Mouse (Mus musculus): ENCODE measurements at regions not wholly inside any gene's neighbourhood (a gene's known extent, or its start where the extent isn't known, plus 50 kb on each side); places are given as distances from the start of the nearest gene placed in this dataset.

DNA sequence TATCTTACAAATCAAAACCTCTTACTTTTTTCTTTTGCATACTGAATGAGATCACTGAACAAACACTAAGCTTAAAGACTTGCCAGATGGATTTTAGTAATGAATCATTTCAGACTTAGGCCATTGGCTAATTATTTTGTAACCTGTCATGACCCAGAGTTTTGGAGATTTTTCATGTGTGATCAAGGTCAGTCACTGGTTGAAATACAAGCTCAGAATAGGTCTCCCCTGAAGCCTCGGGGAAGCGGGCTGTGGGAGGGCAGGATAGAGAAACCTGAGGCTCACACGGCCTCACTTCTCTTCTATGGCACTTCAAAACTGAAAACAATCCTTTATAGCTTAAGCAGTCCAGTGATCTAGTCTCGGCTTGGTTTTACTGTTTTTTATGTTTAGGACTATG, 197.6 kb upstream of the Ednra start:
- no peak for TF ChIP-seq POLR2A (IDR thresholded peaks at IDR 0.05; ENCODE audit: insufficient read depth, low read depth, low read length)
- no peak for TF ChIP-seq CTCF (IDR thresholded peaks at IDR 0.05; ENCODE audit: insufficient read depth, low read depth, low read length)

Data from olfactory bulb, adult 2 months (tissue).